Mouse (Mus musculus): Measurements from ENCODE around the gene Map4k1. TPM values are rescaled to one million over a fixed set of nuclear protein-coding genes. Genes with fewer than 3 reads are reported as not detected.

Gene Map4k1
- total RNA-seq, 2 experiments from 2014 or later = 38.5 to 62.8 TPM

DNA sequence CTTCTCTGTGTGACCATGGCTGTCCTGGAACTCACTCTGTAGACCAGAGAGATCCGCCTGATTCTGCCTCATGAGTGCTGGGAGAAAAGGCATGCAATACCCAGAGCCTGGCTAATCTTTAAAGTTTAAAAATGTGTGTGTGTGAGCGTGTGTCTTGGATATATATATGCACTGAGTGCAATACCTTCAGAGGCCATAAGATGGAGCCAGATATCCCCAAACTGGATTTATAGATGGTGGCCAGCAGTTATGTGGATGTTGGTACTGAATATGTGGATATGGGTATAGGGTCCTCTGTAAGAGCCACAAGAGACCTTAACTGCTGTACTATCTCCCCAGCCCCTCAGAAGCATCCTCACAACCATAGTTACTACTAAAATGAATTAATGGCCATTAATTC is 68.9 kb downstream of the Map4k1 start:
- ATAC-seq (replicated peaks; ENCODE audit: poor library complexity) = peak; percentile 70; the same call in 1 of the 2 replicates

DNA sequence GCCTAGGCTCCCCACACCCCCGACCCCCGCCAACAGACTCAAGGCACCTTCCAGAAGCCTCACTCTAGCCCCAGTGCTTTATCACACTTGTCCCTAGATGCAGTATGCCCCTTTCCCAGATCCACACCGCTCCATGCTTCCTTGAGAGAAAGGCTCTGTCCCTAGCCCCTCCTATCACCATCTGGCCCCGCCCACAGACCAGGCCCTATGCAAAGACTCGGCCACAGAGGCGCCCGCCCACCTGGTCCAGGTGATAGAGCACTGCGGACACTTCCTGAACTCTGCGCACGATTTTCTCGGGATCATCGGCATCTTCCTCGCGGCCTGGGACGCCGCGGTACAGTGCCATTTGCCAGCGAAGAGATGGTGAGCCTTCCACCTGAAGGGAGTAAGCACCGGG is 71.0 kb downstream of the Map4k1 start:
- no peak for ATAC-seq (replicated peaks; ENCODE audit: poor library complexity)

Other genes starting within 250 kb of the Map4k1 start
- gene Mrps12, start 240.2 kb upstream of the Map4k1 start, total RNA-seq (2015) = 104 and 122 TPM in 2 replicates
- gene Mrps12, start 240.2 kb upstream of the Map4k1 start, total RNA-seq (2017) = 44.1 and 59.1 TPM in 2 replicates
- 8.1 and 8.8 TPM in 2 replicates for gene Sars2, start 240.1 kb upstream of the Map4k1 start, total RNA-seq (2015)
- 13.5 and 15.7 TPM in 2 replicates for gene Sars2, start 240.1 kb upstream of the Map4k1 start, total RNA-seq (2017)
- not detected in 2 replicates for gene Ccer2, start 225.9 kb upstream of the Map4k1 start, total RNA-seq (2015)
- not detected in 2 replicates for gene Ccer2, start 225.9 kb upstream of the Map4k1 start, total RNA-seq (2017)
- 41.4 and 47.5 TPM in 2 replicates for gene Sirt2, start 215.3 kb upstream of the Map4k1 start, total RNA-seq (2015)
- 19.2 and 21.1 TPM in 2 replicates for gene Sirt2, start 215.3 kb upstream of the Map4k1 start, total RNA-seq (2017)
- gene Nfkbib, start 214.5 kb upstream of the Map4k1 start, total RNA-seq (2015) = 14.7 and 18.4 TPM in 2 replicates
- gene Nfkbib, start 214.5 kb upstream of the Map4k1 start, total RNA-seq (2017) = 12.3 and 15.7 TPM in 2 replicates
- 47.6 and 48.3 TPM in 2 replicates for gene Rinl, start 193.1 kb upstream of the Map4k1 start, total RNA-seq (2015)
- gene Rinl, start 193.1 kb upstream of the Map4k1 start, total RNA-seq (2017) = 53.9 and 56.3 TPM in 2 replicates
- gene Hnrnpl, start 173.5 kb upstream of the Map4k1 start, total RNA-seq (2015) = 419 and 433 TPM in 2 replicates
- 342 and 343 TPM in 2 replicates for gene Hnrnpl, start 173.5 kb upstream of the Map4k1 start, total RNA-seq (2017)
- gene Ech1, start 156.8 kb upstream of the Map4k1 start, total RNA-seq (2015) = 139 and 180 TPM in 2 replicates
- 93.3 and 110 TPM in 2 replicates for gene Ech1, start 156.8 kb upstream of the Map4k1 start, total RNA-seq (2017)
- 16.1 and 22.9 TPM in 2 replicates for gene Lgals4, start 148.2 kb upstream of the Map4k1 start, total RNA-seq (2015)
- gene Lgals4, start 148.2 kb upstream of the Map4k1 start, total RNA-seq (2017) = 4.3 and 7.0 TPM in 2 replicates
- 0.52 TPM in 1 of 2 replicates, not detected in the other for gene Lgals7, start 118.2 kb upstream of the Map4k1 start, total RNA-seq (2015)
- not detected in 2 replicates for gene Lgals7, start 118.2 kb upstream of the Map4k1 start, total RNA-seq (2017)
- not detected in 2 replicates for gene Capn12, start 100.6 kb upstream of the Map4k1 start, total RNA-seq (2015)
- gene Capn12, start 100.6 kb upstream of the Map4k1 start, total RNA-seq (2017) = 0.24 TPM in 1 of 2 replicates, not detected in the other
- 86.4 and 87.2 TPM in 2 replicates for gene Actn4, start 19.7 kb upstream of the Map4k1 start, total RNA-seq (2015)
- gene Actn4, start 19.7 kb upstream of the Map4k1 start, total RNA-seq (2017) = 47.1 and 49.5 TPM in 2 replicates
- gene Eif3k, start 186 bp upstream of the Map4k1 start, total RNA-seq (2015) = 248 and 305 TPM in 2 replicates
- gene Eif3k, start 186 bp upstream of the Map4k1 start, total RNA-seq (2017) = 384 and 406 TPM in 2 replicates
- 0.24 and 1.1 TPM in 2 replicates for gene Ryr1, start 143.1 kb downstream of the Map4k1 start, total RNA-seq (2015)
- 0.12 and 0.44 TPM in 2 replicates for gene Ryr1, start 143.1 kb downstream of the Map4k1 start, total RNA-seq (2017)
- 1.8 and 3.3 TPM in 2 replicates for gene Rasgrp4, start 152.8 kb downstream of the Map4k1 start, total RNA-seq (2015)
- gene Rasgrp4, start 152.8 kb downstream of the Map4k1 start, total RNA-seq (2017) = 1.5 and 7.2 TPM in 2 replicates
- gene Fam98c, start 174.2 kb downstream of the Map4k1 start, total RNA-seq (2015) = 19.4 and 24.1 TPM in 2 replicates
- 22.6 and 23.4 TPM in 2 replicates for gene Fam98c, start 174.2 kb downstream of the Map4k1 start, total RNA-seq (2017)
- gene Ggn, start 188.2 kb downstream of the Map4k1 start, total RNA-seq (2015) = 0.76 and 1.2 TPM in 2 replicates
- gene Ggn, start 188.2 kb downstream of the Map4k1 start, total RNA-seq (2017) = 0.17 and 0.47 TPM in 2 replicates
- 0.56 and 2.3 TPM in 2 replicates for gene Spred3, start 188.4 kb downstream of the Map4k1 start, total RNA-seq (2015)
- gene Spred3, start 188.4 kb downstream of the Map4k1 start, total RNA-seq (2017) = 0.91 and 2.4 TPM in 2 replicates
- gene Psmd8, start 198.7 kb downstream of the Map4k1 start, total RNA-seq (2015) = 169 and 191 TPM in 2 replicates
- gene Psmd8, start 198.7 kb downstream of the Map4k1 start, total RNA-seq (2017) = 160 and 176 TPM in 2 replicates
- 1.1 TPM in 1 of 2 replicates, not detected in the other for gene Catsperg1, start 232.0 kb downstream of the Map4k1 start, total RNA-seq (2015)
- gene Catsperg1, start 232.0 kb downstream of the Map4k1 start, total RNA-seq (2017) = 0.20 and 0.50 TPM in 2 replicates

Data from megakaryocyte progenitor cell, adult 5-6 weeks (primary cell).